Mouse (Mus musculus) liver, adult 2 months (tissue): ENCODE data around the gene Nbl1. TPM values are rescaled to one million over a fixed set of nuclear protein-coding genes. Genes with fewer than 3 reads are reported as not detected.

ENCODE experiments used
- DNase-seq: peaks from one replicate; pipeline ENCODE4 v3.0.0-alpha.2; 2011; ENCODE audit warnings: low read depth, low spot score; ENCODE audit errors: extremely low read depth
- H3K27ac ChIP-seq: fragments of 200-500 bp; replicated peaks from 2 replicates; pipeline ENCODE4 v1.5.1; 2012; ENCODE audit warnings: low read depth, mild to moderate bottlenecking, control low read depth, inconsistent platforms, low read length; ENCODE audit not compliant: insufficient read depth
- H3K27me3 ChIP-seq: fragments of 200-500 bp; 2 replicates; pipeline ENCODE4 v1.6.1; 2012; ENCODE audit warnings: mild to moderate bottlenecking, moderate library complexity, low read length, inconsistent platforms; ENCODE audit not compliant: control insufficient read depth, insufficient read depth
- H3K36me3 ChIP-seq: fragments of 200-500 bp; 2 replicates; pipeline ENCODE4 v1.6.1; 2012; ENCODE audit warnings: low read length, inconsistent platforms; ENCODE audit not compliant: control insufficient read depth, insufficient read depth
- H3K4me1 ChIP-seq: fragments of 200-500 bp; 2 replicates; pipeline ENCODE4 v1.6.1; 2011; ENCODE audit warnings: low read length; ENCODE audit not compliant: control insufficient read depth, insufficient read depth
- H3K4me3 ChIP-seq: fragments of 200-500 bp; 2 replicates; pipeline ENCODE4 v1.5.1; 2011; ENCODE audit warnings: low read depth, mild to moderate bottlenecking, control low read depth, low read length, moderate library complexity; ENCODE audit not compliant: insufficient read depth
- H3K79me2 ChIP-seq: fragments of 200-500 bp; 2 replicates; pipeline ENCODE4 v1.6.1; 2012; ENCODE audit warnings: inconsistent platforms, mild to moderate bottlenecking, low read length, moderate library complexity; ENCODE audit not compliant: control insufficient read depth, insufficient read depth
- H3K9ac ChIP-seq: fragments of 200-500 bp; 2 replicates; pipeline ENCODE4 v1.6.1; 2012; ENCODE audit warnings: low read depth, mild to moderate bottlenecking, control low read depth, inconsistent platforms, low read length
- CTCF ChIP-seq: fragments of 200-500 bp; IDR thresholded peaks from 2 replicates; pipeline ENCODE4 v1.5.1; 2011; ENCODE audit warnings: low read depth, low read length, control low read depth
- POLR2A ChIP-seq: fragments of 200-500 bp; IDR thresholded peaks from 2 replicates; pipeline ENCODE4 v1.6.1; 2011; ENCODE audit warnings: low read length, control low read depth; ENCODE audit not compliant: insufficient read depth; ENCODE audit errors: extremely low read depth
- WGBS: fragments of 180-500 bp; shearing (Covaris S2); methylation state at CpG from one replicate; pipeline ENCODE4 v1.1.7; 2018; 5-methylcytosine and 5-hydroxymethylcytosine counted together
- polyA plus RNA-seq: library from polyadenylated mRNA; depleted of rRNA; stranded (reverse); fragments of >200 nt; gene quantifications from 2 replicates; pipeline ENCODE4 v1.2.3, GENCODE M21; 2012
- total RNA-seq: library from RNA; depleted of rRNA; stranded (reverse); fragments of >200 nt; gene quantifications from 2 replicates; pipeline ENCODE4 v1.2.3, GENCODE M21; 2014

The Nbl1 gene
- total and polyA plus RNA-seq, 2 experiments, result 0.37 to 1.1 TPM

- Histone ChIP-seq H3K79me2 (no peaks in the 10 kb centered on the region), H3K4me1 (no peaks in the 10 kb centered on the region), H3K9ac (no peak overlapping the region), H3K4me3 (no peak overlapping the region), H3K27me3 (no peaks in the 10 kb centered on the region), H3K36me3 (peaks cover 3% of the 10 kb centered on the region; the same call in 1 of the 2 replicates), H3K27ac (no peak overlapping the region)
- TF ChIP-seq POLR2A (no peak), CTCF (no peak)
- no peak for DNase-seq
- 95% methylated on average over 3 of the region's 3 CpGs for WGBS
Measured at GRCm38 (mm10) chr4:139055744-139056143, 37.0 kb downstream of the Nbl1 start.

- no peak for TF ChIP-seq CTCF
- WGBS, result 90% methylated on average over 4 of the region's 4 CpGs
- Histone ChIP-seq H3K36me3 (peaks cover 3% of the 10 kb centered on the region; the same call in 1 of the 2 replicates), H3K79me2 (no peaks in the 10 kb centered on the region), H3K4me1 (no peaks in the 10 kb centered on the region), H3K9ac (no peak overlapping the region), H3K27me3 (no peaks in the 10 kb centered on the region), H3K27ac (no peak overlapping the region), H3K4me3 (no peak overlapping the region)
- no peak for DNase-seq
Measured at GRCm38 (mm10) chr4:139055336-139055735, 37.5 kb downstream of the Nbl1 start.

- no peak overlapping the region for H3K9ac ChIP-seq
- H3K4me1 ChIP-seq, result no peaks in the 10 kb centered on the region
- H3K36me3 ChIP-seq, result peaks cover 3% of the 10 kb centered on the region; the same call in 1 of the 2 replicates
- no peaks in the 10 kb centered on the region for H3K79me2 ChIP-seq
- H3K27me3 ChIP-seq, result no peaks in the 10 kb centered on the region
- WGBS, result 90% methylated on average over 9 of the region's 9 CpGs
- no peak for TF ChIP-seq CTCF
- no peak for TF ChIP-seq POLR2A
- DNase-seq, result no peak
- no peak overlapping the region for H3K4me3 ChIP-seq
- H3K27ac ChIP-seq, result no peak overlapping the region
Measured at GRCm38 (mm10) chr4:139054300-139054923, 38.4 kb downstream of the Nbl1 start.

DNA sequence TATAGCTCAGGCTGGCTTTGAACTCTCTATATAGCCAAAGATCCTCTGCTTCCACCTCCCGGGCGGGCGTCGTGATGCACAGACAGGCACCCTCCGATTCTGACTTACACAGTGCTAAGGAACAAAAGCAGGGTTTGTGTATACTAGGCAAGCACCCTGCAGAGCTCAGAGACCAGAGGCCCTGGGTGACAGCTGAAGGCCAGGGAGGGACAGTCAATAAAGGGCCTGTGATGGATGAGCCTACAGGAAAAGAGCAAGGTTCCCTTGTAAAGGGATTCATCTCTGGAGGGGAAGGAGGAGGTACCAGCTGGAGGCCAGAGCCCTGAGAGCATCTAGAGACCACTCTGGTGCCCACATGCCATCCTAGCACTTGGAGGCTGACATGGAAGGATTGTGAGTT is 39.4 kb downstream of the Nbl1 start:
- TF ChIP-seq POLR2A (no peak), CTCF (no peak)

DNA sequence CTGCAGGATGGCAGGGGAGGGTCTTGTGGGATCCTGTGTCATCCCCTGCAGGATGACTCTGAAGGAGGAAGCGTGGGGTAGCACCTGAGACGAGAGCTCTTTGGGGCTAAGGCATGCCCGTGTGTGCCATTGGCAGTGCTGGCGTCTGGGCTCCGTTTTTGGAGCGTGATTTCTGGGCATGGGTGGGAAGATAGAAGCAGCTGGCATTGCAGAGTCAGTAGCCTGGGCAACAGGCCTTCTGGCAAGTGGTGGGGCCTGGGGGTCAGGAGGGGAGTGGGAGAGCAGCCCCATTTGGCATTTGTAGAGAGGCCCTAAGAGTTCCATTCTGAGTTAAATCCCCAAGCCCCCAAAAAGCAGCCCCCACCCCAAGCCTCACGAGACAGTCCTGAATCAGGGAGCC is 40.0 kb downstream of the Nbl1 start:
- TF ChIP-seq CTCF, result no peak
- no peak for TF ChIP-seq POLR2A
- Histone ChIP-seq H3K9ac (no peak overlapping the region), H3K79me2 (no peaks in the 10 kb centered on the region), H3K27ac (no peak overlapping the region), H3K27me3 (no peaks in the 10 kb centered on the region), H3K4me1 (no peaks in the 10 kb centered on the region), H3K4me3 (no peak overlapping the region), H3K36me3 (peaks cover 3% of the 10 kb centered on the region; the same call in 1 of the 2 replicates)
- DNase-seq, result no peak
- 95% methylated on average over 7 of the region's 7 CpGs for WGBS

More for the DNA sequence above, 39.4 kb downstream of the Nbl1 start:
- no peaks in the 10 kb centered on the region for H3K4me1 ChIP-seq
- DNase-seq, result no peak
- no peak overlapping the region for H3K9ac ChIP-seq
- H3K27me3 ChIP-seq, result no peaks in the 10 kb centered on the region
- no peak overlapping the region for H3K27ac ChIP-seq
- peaks cover 3% of the 10 kb centered on the region; the same call in 1 of the 2 replicates for H3K36me3 ChIP-seq
- WGBS, result 80% methylated on average over 5 of the region's 5 CpGs
- H3K4me3 ChIP-seq, result no peak overlapping the region
- H3K79me2 ChIP-seq, result no peaks in the 10 kb centered on the region

DNA sequence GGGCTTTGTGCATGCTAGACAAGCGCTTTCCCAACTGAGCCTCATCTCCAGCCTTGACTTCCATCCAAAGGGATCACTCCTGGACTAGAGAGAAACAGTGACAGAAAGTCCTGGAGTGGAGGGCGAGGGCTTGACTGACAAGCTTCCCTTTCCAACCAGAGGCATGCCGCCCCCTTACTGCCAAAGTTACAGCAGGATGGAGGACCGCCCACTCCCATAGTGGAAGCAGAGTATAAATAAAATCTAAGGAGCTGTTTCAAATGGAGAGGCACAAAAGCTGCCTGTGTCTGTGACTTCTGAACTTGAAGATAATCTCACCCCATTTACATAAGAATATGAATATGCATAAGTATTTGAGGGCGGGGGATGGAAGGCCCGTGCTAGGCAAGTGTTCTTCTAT is 44.3 kb downstream of the Nbl1 start:
- no peak for TF ChIP-seq CTCF
- H3K36me3 ChIP-seq, result no peaks in the 10 kb centered on the region
- no peak overlapping the region for H3K4me3 ChIP-seq
- no peak overlapping the region for H3K9ac ChIP-seq
- no peaks in the 10 kb centered on the region for H3K4me1 ChIP-seq
- H3K27ac ChIP-seq, result no peak overlapping the region
- H3K79me2 ChIP-seq, result no peaks in the 10 kb centered on the region
- H3K27me3 ChIP-seq, result no peaks in the 10 kb centered on the region
- 94% methylated on average over 6 of the region's 6 CpGs for WGBS
- no peak for DNase-seq
